Mouse (Mus musculus) embryonic facial prominence, embryonic 12.5 days (tissue): ENCODE data around the gene Cd300lg. TPM values are rescaled to one million over a fixed set of nuclear protein-coding genes. Genes with fewer than 3 reads are reported as not detected.

ENCODE experiments used
- ATAC-seq: fragments of 200-750 bp; cut with Nextera tagmentation; 2 replicates; pipeline ENCODE4 v1.8.0; 2017; ENCODE audit not compliant: insufficient number of reproducible peaks, insufficient read depth, low FRiP score, low TSS enrichment
- H3K27ac ChIP-seq: fragments of 300-500 bp; sonication (generic); 2 replicates; pipeline ENCODE4 v1.5.1; 2016; ENCODE audit warnings: mild to moderate bottlenecking
- H3K27me3 ChIP-seq: fragments of 300-500 bp; sonication (generic); 2 replicates; pipeline ENCODE4 v1.6.1; 2016; ENCODE audit warnings: mild to moderate bottlenecking, moderate library complexity
- H3K36me3 ChIP-seq: fragments of 300-500 bp; sonication (generic); 2 replicates; pipeline ENCODE4 v1.6.1; 2016; ENCODE audit warnings: mild to moderate bottlenecking
- H3K4me1 ChIP-seq: fragments of 300-500 bp; sonication (generic); 2 replicates; pipeline ENCODE4 v1.6.1; 2016
- H3K4me2 ChIP-seq: fragments of 300-500 bp; sonication (generic); replicated peaks from 2 replicates; pipeline ENCODE4 v1.6.1; 2016; ENCODE audit warnings: mild to moderate bottlenecking, moderate library complexity
- H3K4me3 ChIP-seq: fragments of 300-500 bp; sonication (generic); 2 replicates; pipeline ENCODE4 v1.5.1; 2016; ENCODE audit warnings: mild to moderate bottlenecking
- H3K9ac ChIP-seq: fragments of 300-500 bp; sonication (generic); 2 replicates; pipeline ENCODE4 v1.6.1; 2016; ENCODE audit warnings: mild to moderate bottlenecking, moderate library complexity
- H3K9me3 ChIP-seq: fragments of 300-500 bp; sonication (generic); 2 replicates; pipeline ENCODE4 v1.6.1; 2016; ENCODE audit warnings: mild to moderate bottlenecking, moderate library complexity
- WGBS: fragments of 180-500 bp; shearing (Covaris S2); methylation state at CpG from one replicate; pipeline ENCODE4 v1.1.7; 2016; 5-methylcytosine and 5-hydroxymethylcytosine counted together
- polyA plus RNA-seq: library from polyadenylated mRNA; unstranded; fragments of >200 nt; fragmentation: Nextera tagmentation; extraction: Ambion mirVana; gene quantifications from 2 replicates; pipeline ENCODE4 v1.2.1, GENCODE M21; 2016

Cd300lg gene
- polyA plus RNA-seq = 0.43 and 0.55 TPM in 2 replicates

DNA sequence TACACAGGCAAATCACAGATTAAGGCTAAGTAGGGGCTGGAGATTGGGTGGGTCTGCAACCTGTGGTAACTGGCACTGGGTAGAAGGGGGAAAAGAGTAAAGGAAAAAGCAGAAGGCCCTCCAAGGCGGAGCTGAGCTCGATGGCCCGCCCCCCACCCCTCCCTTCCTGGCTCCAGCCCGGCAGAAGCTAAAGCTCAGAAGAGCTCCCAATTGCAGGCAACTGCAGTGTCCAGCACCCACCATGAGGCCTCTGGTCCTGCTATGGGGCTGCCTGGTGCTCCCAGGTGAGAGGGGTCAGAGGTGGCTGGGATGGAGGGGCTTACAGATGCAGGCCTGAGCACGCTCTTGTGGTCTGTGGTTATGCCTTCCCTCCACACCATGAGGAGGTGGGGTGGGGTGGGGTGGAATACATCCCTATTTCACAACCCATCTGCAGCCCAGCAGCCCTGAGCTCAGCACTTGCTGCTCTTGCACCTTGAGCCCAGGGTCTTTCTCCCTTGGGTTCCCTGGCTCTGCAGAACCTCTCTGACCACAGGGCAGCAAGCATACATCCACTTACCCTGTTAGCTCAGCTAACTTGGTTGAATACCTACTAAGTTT, at the start of gene Cd300lg:
TSS of gene Cd300lg (plus strand) at position 160 of the 600 bp plus-strand sequence.
- ATAC-seq = no peak

DNA sequence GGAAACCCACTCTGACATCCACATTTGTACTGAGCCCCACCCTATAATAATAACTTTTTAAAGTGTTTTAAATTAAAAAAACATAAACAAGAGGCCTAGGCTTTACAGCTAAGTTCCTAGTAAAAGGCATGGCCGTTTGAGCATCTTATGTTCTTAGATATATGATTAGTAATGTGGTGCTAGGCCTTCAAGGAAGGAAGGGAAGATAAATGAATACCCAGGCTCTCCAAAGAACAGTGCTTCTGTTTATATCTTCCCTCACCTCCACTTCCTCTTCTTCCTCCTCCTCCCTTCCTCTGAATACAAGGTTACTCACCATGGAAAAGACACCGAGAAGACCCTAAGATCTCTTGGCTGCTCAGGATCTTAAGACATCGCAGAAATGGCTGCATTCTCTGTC, 49.5 kb upstream of the Cd300lg start:
- Histone ChIP-seq H3K9ac (no peak overlapping the region), H3K4me1 (no peaks in the 10 kb centered on the region), H3K4me2 (no peak overlapping the region), H3K4me3 (no peak overlapping the region), H3K9me3 (no peaks in the 10 kb centered on the region), H3K27ac (no peak overlapping the region), H3K36me3 (no peaks in the 10 kb centered on the region), H3K27me3 (0 out of 2 replicates have a peak, but pooled peaks cover 6% of the 10 kb centered on the region)
- WGBS = 81% methylated on average over 3 of the region's 3 CpGs
- no peak for ATAC-seq

More for the DNA sequence above, at the start of gene Cd300lg:
- Histone ChIP-seq H3K9ac (no peak within 1 kb of the TSS), H3K27me3 (peaks cover 5% of the 10 kb centered on the region; the same call in 1 of the 2 replicates), H3K36me3 (no peaks in the 10 kb centered on the region), H3K4me2 (no peak within 1 kb of the TSS), H3K4me3 (no peak within 1 kb of the TSS), H3K4me1 (no peaks in the 10 kb centered on the region), H3K27ac (no peak within 1 kb of the TSS), H3K9me3 (peaks cover 11% of the 10 kb centered on the region)
- 57% methylated on average over 5 of the region's 5 CpGs for WGBS

DNA sequence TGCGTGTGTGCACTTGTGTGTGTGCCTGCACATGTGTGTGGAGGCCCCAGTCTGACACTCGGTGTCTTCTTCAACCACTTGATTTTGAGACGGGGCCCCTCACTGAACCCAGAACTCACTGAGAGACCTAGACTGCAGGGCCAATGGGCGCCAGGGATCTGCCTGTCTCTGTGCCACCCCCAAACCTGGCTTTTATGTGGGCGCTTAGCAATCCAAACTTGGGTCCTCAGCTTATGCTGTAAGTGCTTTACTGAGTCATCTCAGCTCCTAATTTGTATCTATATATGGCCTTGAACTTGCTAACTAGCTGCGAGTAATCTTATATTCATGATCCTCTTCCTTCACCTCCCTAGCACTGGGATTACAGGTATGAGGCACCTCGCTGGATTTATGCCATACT, 48.9 kb upstream of the Cd300lg start:
- no peak overlapping the region for H3K4me3 ChIP-seq
- no peak for ATAC-seq
- H3K9ac ChIP-seq = no peak overlapping the region
- no peaks in the 10 kb centered on the region for H3K4me1 ChIP-seq
- no peak overlapping the region for H3K4me2 ChIP-seq
- no peaks in the 10 kb centered on the region for H3K9me3 ChIP-seq
- H3K27me3 ChIP-seq = 0 out of 2 replicates have a peak, but pooled peaks cover 3% of the 10 kb centered on the region
- H3K27ac ChIP-seq = no peak overlapping the region
- no peaks in the 10 kb centered on the region for H3K36me3 ChIP-seq
- 85% methylated on average over 7 of the region's 7 CpGs for WGBS

DNA sequence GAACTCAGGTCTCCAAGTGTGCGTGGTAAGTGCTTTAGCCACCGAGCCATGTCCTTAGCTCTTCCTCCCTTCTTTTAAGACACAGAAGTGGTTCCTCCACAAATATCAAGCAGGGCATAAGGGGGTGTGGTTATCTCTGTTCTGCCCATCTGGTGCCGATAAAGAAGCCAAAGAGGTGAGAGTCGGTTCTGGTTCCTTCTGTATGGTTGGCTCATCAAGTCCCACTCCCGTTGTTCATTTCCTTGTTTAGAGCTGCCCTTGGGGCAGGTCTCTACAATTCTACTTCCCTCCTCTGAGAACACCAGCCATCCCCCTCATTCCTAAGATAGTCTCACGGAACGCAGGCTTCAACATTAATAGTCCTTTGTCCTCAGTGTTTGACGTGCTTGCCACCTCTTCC, 47.2 kb upstream of the Cd300lg start:
- WGBS = 52% methylated on average over 8 of the region's 8 CpGs
- ATAC-seq = no peak

DNA sequence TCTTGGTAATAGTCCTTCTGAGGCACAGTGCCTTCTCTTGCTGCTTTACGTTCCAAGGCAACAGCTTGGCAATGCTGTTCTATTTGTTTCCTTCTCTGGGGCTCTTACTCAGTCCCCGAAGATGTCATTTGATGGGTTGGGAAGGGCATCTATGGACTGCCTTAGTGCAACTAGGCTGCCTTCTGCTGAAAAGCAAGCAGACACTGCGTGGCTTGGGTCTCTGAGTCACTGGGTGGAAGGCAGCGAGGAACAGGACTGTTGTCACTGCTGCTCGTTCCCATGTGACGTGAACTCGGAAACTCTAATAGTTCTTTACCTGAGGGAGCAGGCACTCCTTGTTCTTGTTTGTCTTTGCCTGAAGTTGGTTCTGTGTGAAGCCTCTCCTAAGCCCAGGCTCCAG, 45.4 kb upstream of the Cd300lg start:
- no peak overlapping the region for H3K27ac ChIP-seq
- H3K27me3 ChIP-seq = no peaks in the 10 kb centered on the region
- H3K4me3 ChIP-seq = no peak overlapping the region
- no peak for ATAC-seq
- H3K4me1 ChIP-seq = no peaks in the 10 kb centered on the region
- H3K36me3 ChIP-seq = no peaks in the 10 kb centered on the region
- no peak overlapping the region for H3K4me2 ChIP-seq
- H3K9me3 ChIP-seq = no peaks in the 10 kb centered on the region
- WGBS = 88% methylated on average over 7 of the region's 7 CpGs
- no peak overlapping the region for H3K9ac ChIP-seq

More for the DNA sequence above, 47.2 kb upstream of the Cd300lg start:
- Histone ChIP-seq H3K9me3 (no peaks in the 10 kb centered on the region), H3K27me3 (no peaks in the 10 kb centered on the region), H3K36me3 (no peaks in the 10 kb centered on the region), H3K4me3 (no peak overlapping the region), H3K4me2 (no peak overlapping the region), H3K9ac (no peak overlapping the region), H3K27ac (no peak overlapping the region), H3K4me1 (no peaks in the 10 kb centered on the region)

DNA sequence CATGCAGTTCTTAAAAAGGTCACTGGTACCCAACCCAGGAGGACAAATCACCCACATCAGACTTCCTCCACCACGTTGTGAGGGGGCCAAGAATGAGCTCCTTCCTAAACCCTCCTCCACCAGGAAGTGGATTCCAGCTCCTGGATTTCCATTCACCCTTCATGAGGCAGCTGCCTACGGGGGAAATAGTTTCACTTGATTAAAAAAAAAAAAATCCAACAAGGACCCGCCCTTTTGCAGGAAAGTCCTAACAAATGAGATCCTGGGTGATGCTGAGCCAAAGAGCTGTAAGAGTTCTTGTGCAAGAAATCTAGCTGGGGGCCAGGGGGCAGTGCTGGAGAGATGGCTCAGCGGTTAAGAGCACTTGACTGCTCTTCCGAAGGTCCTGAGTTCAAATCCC, 43.1 kb upstream of the Cd300lg start:
- 43% methylated on average over 5 of the region's 5 CpGs for WGBS
- Histone ChIP-seq H3K27me3 (no peaks in the 10 kb centered on the region), H3K27ac (no peak overlapping the region), H3K4me3 (no peak overlapping the region), H3K4me2 (no peak overlapping the region), H3K36me3 (0 out of 2 replicates have a peak, but pooled peaks cover 6% of the 10 kb centered on the region), H3K9me3 (no peaks in the 10 kb centered on the region), H3K9ac (no peak overlapping the region), H3K4me1 (no peaks in the 10 kb centered on the region)
- ATAC-seq = no peak

DNA sequence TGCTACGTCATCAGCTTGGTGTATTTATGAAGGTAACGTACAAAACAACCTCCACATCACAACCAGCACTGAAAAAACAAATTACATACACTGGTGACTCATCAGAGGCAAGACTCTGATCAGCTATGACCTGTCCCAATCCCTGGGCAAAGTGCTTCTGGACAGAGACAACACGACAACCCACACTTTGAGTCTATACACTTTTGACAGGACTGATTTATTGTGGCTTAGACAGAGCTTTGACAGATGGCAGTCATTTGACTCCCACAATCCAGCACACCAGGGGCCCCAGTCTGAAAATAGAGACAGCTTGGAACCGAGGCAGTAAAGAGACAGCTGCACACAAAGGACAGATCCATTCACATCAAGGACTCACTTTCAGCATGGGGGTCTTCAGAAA, 41.8 kb upstream of the Cd300lg start:
- H3K27ac ChIP-seq = no peak overlapping the region
- H3K4me2 ChIP-seq = no peak overlapping the region
- no peak overlapping the region for H3K9ac ChIP-seq
- no peak overlapping the region for H3K4me3 ChIP-seq
- H3K36me3 ChIP-seq = 0 out of 2 replicates have a peak, but pooled peaks cover 9% of the 10 kb centered on the region
- H3K4me1 ChIP-seq = no peaks in the 10 kb centered on the region
- H3K9me3 ChIP-seq = no peaks in the 10 kb centered on the region
- no peaks in the 10 kb centered on the region for H3K27me3 ChIP-seq
- WGBS = 56% methylated on average over 4 of the region's 4 CpGs
- no peak for ATAC-seq

DNA sequence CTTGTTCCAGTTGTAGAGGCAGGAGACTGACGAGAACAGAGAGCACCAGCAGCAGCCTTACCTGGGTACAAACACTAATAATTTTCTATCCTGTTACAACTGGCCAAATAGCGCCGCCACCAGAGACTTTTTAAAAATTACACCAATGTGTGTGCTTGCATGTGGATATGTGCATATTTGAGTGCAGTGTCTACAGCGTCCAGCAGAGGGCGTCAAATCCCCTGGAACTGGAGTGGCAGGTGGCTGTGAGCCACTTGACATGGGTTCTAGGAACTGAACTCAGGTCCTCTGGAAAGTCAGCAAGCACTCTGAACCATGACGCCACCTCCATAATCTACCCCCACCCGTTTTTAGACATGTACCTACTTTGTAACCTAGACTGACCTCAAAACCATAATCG, 37.1 kb upstream of the Cd300lg start:
- no peaks in the 10 kb centered on the region for H3K27me3 ChIP-seq
- ATAC-seq = no peak
- H3K36me3 ChIP-seq = peaks cover 27% of the 10 kb centered on the region
- no peak overlapping the region for H3K4me3 ChIP-seq
- WGBS = 88% methylated on average over 8 of the region's 8 CpGs
- no peaks in the 10 kb centered on the region for H3K9me3 ChIP-seq
- H3K9ac ChIP-seq = no peak overlapping the region
- H3K27ac ChIP-seq = no peak overlapping the region
- no peaks in the 10 kb centered on the region for H3K4me1 ChIP-seq
- H3K4me2 ChIP-seq = no peak overlapping the region

DNA sequence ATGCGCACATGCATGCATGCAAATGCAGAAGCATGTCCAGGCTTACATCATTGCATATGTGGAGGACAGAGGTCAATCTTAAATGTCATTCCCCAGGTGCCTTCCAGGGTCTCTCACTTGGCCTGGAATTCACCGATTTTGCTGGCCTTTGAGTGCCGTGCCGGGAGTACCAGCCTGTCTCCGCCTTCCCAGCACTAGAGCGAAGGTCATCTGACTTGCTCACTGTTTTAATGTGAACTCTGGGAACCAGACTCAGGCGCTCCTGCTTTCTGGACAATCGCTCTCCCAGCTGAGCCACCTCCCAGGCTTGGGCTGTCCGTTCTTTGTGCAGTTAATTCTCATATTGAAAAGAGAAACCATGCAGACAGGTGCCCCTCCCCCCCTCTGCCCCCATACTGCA, 35.0 kb upstream of the Cd300lg start:
- no peak for ATAC-seq
- no peak overlapping the region for H3K27ac ChIP-seq
- no peak overlapping the region for H3K4me3 ChIP-seq
- 73% methylated on average over 9 of the region's 9 CpGs for WGBS
- no peaks in the 10 kb centered on the region for H3K27me3 ChIP-seq
- no peak overlapping the region for H3K4me2 ChIP-seq
- no peaks in the 10 kb centered on the region for H3K4me1 ChIP-seq
- no peaks in the 10 kb centered on the region for H3K9me3 ChIP-seq
- peaks cover 29% of the 10 kb centered on the region for H3K36me3 ChIP-seq
- H3K9ac ChIP-seq = no peak overlapping the region

DNA sequence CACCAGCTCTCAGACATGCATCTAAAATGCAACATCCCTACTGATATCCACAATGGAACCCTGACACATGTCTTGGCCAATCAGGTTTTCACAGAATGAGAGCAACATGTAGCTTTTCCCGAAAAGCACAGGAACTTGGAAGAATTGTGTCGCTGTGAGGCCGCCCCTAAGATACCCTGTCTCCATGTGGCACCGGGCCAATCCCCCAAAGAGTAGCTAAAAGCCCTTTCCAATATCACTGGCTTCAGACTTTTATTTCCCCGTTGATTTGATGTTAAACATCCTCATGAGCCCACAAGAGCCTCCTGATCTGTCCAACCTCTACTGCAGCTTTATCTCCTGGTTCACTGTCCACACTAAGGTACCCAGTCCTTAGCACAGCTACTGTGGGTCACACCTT, 34.6 kb upstream of the Cd300lg start:
- ATAC-seq = no peak
- Histone ChIP-seq H3K4me1 (no peaks in the 10 kb centered on the region), H3K4me3 (no peak overlapping the region), H3K27me3 (no peaks in the 10 kb centered on the region), H3K4me2 (no peak overlapping the region), H3K36me3 (peaks cover 26% of the 10 kb centered on the region), H3K27ac (no peak overlapping the region), H3K9me3 (no peaks in the 10 kb centered on the region), H3K9ac (no peak overlapping the region)
- WGBS = 85% methylated on average over 5 of the region's 5 CpGs

DNA sequence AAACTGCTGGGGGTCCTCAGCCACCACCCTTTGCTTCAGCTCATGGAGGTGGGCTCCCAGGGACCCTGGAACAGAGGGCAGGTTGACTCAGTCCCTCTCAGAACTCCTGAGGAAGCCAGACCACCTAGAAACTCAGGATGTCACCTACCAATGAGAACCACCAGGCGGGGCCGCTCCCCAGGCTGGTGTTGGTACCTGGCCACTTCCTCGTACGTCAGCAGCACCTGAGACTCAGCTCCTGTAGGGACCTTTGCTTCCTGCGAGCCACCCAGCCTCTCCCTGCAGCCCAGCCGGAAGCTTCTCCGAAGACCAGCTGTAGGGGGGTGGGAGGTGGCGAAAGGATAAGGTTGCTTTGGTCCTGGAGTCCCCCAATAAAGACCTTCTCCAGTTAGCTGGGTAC, 32.9 kb upstream of the Cd300lg start:
- H3K9me3 ChIP-seq = no peaks in the 10 kb centered on the region
- no peak overlapping the region for H3K27ac ChIP-seq
- no peak overlapping the region for H3K9ac ChIP-seq
- H3K36me3 ChIP-seq = peaks cover 26% of the 10 kb centered on the region
- no peak overlapping the region for H3K4me3 ChIP-seq
- 88% methylated on average over 8 of the region's 8 CpGs for WGBS
- no peak for ATAC-seq
- no peaks in the 10 kb centered on the region for H3K4me1 ChIP-seq
- no peak overlapping the region for H3K4me2 ChIP-seq
- H3K27me3 ChIP-seq = no peaks in the 10 kb centered on the region

DNA sequence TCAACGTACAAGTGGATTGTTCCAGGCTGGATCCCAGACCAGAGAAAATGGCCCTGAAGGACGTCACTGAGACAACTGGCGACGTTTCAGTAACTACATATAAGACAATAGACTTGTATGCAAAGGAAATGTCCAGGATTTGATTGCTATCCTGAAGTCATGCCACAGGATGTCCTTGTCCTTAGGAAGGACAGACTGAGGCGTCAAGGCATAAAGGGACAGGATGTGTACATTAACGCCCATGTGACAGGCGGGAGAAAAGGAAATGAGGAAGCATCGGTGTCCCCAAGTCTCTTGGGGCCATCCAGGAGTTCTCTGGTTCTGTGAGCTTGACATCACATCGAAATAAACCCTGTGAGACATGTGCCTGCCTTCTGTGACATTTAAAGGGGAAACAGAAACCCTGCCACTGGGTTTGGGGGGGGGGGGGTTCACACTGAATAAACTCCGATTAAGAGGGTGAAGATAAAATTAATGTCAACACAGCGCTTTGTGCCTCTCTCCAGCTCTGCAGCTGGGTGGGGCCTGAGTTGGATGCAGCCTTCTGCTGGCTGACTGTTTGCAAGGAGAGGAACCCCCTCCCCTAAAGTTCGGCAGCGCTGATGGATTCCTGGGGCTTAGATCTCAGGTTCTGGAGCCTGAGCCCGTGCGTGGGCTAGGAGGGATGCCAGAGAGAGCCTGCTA, 32.2 kb upstream of the Cd300lg start:
- 81% methylated on average over 15 of the region's 15 CpGs for WGBS
- H3K36me3 ChIP-seq = peaks cover 26% of the 10 kb centered on the region

More for the DNA sequence above, 32.2 kb upstream of the Cd300lg start:
- H3K9me3 ChIP-seq = no peaks in the 10 kb centered on the region
- H3K4me1 ChIP-seq = no peaks in the 10 kb centered on the region
- no peak overlapping the region for H3K9ac ChIP-seq
- no peak overlapping the region for H3K4me3 ChIP-seq
- H3K4me2 ChIP-seq = no peak overlapping the region
- H3K27ac ChIP-seq = no peak overlapping the region
- H3K27me3 ChIP-seq = no peaks in the 10 kb centered on the region
- no peak for ATAC-seq
